Mouse (Mus musculus): ENCODE measurements at regions not wholly inside any gene's neighbourhood (a gene's known extent, or its start where the extent isn't known, plus 50 kb on each side); places are given as distances from the start of the nearest gene placed in this dataset.

DNA sequence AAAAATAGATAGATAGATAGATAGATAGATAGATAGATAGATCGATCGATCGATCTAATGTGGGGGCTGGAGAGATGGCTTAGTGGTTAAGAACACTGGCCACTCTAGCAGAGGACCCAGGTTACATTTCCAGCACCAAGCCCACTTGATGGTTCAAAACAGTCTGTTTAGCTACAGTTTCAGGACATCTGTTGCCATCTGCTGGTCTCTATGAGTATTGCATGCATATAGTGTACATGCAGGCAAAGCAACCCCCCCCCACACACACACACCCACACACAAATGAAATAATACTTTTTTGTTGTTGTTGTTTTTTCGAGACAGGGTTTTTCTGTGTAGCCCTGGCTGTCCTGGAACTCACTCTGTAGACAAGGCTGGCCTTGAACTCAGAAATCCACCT lies 89.8 kb upstream of the Med14 start:
- Histone ChIP-seq H3K9ac (no peak overlapping the region), H3K4me2 (no peak overlapping the region), H3K4me3 (no peak overlapping the region), H3K27ac (no peak overlapping the region), H3K27me3 (no peaks in the 10 kb centered on the region), H3K9me3 (replicated peaks) (no peaks in the 10 kb centered on the region), H3K4me1 (no peaks in the 10 kb centered on the region), H3K36me3 (ENCODE audit: poor library complexity, severe bottlenecking) (no peaks in the 10 kb centered on the region)
- 86% methylated on average over 4 of the region's 4 CpGs for WGBS
- no peak for ATAC-seq

DNA sequence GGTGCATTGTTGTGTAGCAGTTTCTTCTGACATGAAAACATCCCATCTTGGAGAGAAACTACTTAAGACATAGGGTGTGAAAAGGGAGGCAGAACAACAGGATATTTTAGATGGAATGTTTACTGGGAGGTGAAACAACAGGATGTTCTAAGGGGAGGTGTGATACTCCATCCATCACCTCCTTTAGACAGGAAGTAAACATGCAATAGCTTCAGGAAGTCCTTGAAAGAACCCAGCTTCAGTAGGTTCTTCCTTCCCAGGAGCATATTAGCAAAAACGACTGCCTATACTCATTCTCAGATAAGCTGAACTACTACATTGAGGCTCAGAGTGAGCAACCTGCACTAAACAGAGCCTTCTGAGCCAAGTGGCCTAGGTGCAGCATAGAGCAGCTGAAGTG lies 82.6 kb upstream of the Med14 start:
- Histone ChIP-seq H3K27ac (no peak overlapping the region), H3K4me3 (no peak overlapping the region), H3K9ac (no peak overlapping the region), H3K4me1 (peaks cover 8% of the 10 kb centered on the region; the same call in 1 of the 2 replicates), H3K36me3 (ENCODE audit: poor library complexity, severe bottlenecking) (no peaks in the 10 kb centered on the region), H3K27me3 (no peaks in the 10 kb centered on the region), H3K9me3 (replicated peaks) (no peaks in the 10 kb centered on the region), H3K4me2 (no peak overlapping the region)
- 46% methylated on average over 1 of the region's 1 CpGs for WGBS
- no peak for ATAC-seq

DNA sequence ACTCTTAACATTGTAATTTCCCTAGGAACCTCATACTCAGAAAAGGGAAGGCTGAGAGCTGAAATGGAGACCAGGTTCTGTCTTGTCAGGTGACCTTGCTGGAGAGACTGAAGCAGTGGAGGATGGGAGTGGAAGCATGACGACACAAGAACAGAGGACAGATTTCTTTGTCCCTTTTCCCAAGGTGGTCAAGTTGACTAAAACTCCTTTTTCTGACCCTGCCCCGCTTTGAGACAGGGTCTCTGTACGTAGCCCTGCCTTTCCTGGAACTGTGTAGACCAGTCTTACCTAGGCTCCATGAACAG lies 79.1 kb upstream of the Med14 start:
- peaks cover 15% of the 10 kb centered on the region for H3K4me1 ChIP-seq
- 61% methylated on average over 3 of the region's 3 CpGs for WGBS
- H3K27ac ChIP-seq, result peak overlapping the region; percentile 95
- no peak for ATAC-seq
- H3K36me3 ChIP-seq (ENCODE audit: poor library complexity, severe bottlenecking), result no peaks in the 10 kb centered on the region
- no peaks in the 10 kb centered on the region for H3K27me3 ChIP-seq
- H3K4me2 ChIP-seq, result peak overlapping the region; percentile 45
- H3K9me3 ChIP-seq (replicated peaks), result no peaks in the 10 kb centered on the region
- H3K4me3 ChIP-seq, result no peak overlapping the region
- 0 out of 2 replicates have a peak overlapping the region, but pooled peaks have one; percentile 13 for H3K9ac ChIP-seq

GRCm38 (mm10) chrX:12840160-12841020 lies 78.5 kb upstream of the Med14 start:
- H3K9ac ChIP-seq, result peak overlapping the region; percentile 13; the same call in 1 of the 2 replicates
- WGBS, result 20% methylated on average over 25 of the region's 25 CpGs
- ATAC-seq, result peak; percentile 86

GRCm38 (mm10) chrX:12839406-12840159 lies 77.7 kb upstream of the Med14 start:
- no peak overlapping the region for H3K9ac ChIP-seq
- H3K27me3 ChIP-seq, result no peaks in the 10 kb centered on the region
- H3K4me3 ChIP-seq, result peak overlapping the region; percentile 21
- peak overlapping the region; percentile 45 for H3K4me2 ChIP-seq
- H3K27ac ChIP-seq, result peak overlapping the region; percentile 95
- no peaks in the 10 kb centered on the region for H3K36me3 ChIP-seq (ENCODE audit: poor library complexity, severe bottlenecking)
- peaks cover 15% of the 10 kb centered on the region for H3K4me1 ChIP-seq
- 15% methylated on average over 11 of the region's 11 CpGs for WGBS
- H3K9me3 ChIP-seq (replicated peaks), result no peaks in the 10 kb centered on the region
- ATAC-seq, result peak; percentile 83

More at GRCm38 (mm10) chrX:12840160-12841020, 78.5 kb upstream of the Med14 start:
- H3K27ac ChIP-seq, result peak overlapping the region; percentile 95
- peak overlapping the region; percentile 45 for H3K4me2 ChIP-seq
- H3K4me1 ChIP-seq, result peaks cover 15% of the 10 kb centered on the region
- peak overlapping the region; percentile 21 for H3K4me3 ChIP-seq
- H3K36me3 ChIP-seq (ENCODE audit: poor library complexity, severe bottlenecking), result no peaks in the 10 kb centered on the region
- no peaks in the 10 kb centered on the region for H3K27me3 ChIP-seq
- H3K9me3 ChIP-seq (replicated peaks), result no peaks in the 10 kb centered on the region

- H3K9ac ChIP-seq, result no peak overlapping the region
- H3K4me2 ChIP-seq, result no peak overlapping the region
- no peak for ATAC-seq
- H3K4me3 ChIP-seq, result no peak overlapping the region
- peaks cover 15% of the 10 kb centered on the region for H3K4me1 ChIP-seq
- peak overlapping the region; percentile 75 for H3K27ac ChIP-seq
- WGBS, result 13% methylated on average over 1 of the region's 1 CpGs
- H3K27me3 ChIP-seq, result no peaks in the 10 kb centered on the region
- H3K36me3 ChIP-seq (ENCODE audit: poor library complexity, severe bottlenecking), result no peaks in the 10 kb centered on the region
- H3K9me3 ChIP-seq (replicated peaks), result no peaks in the 10 kb centered on the region
These were observed 75.9 kb upstream of the Med14 start for GRCm38 (mm10) chrX:12837821-12838220.

GRCm38 (mm10) chrX:12834681-12835080 lies 72.8 kb upstream of the Med14 start:
- H3K4me1 ChIP-seq, result peaks cover 7% of the 10 kb centered on the region
- no peak overlapping the region for H3K9ac ChIP-seq
- 59% methylated on average over 4 of the region's 4 CpGs for WGBS
- no peaks in the 10 kb centered on the region for H3K9me3 ChIP-seq (replicated peaks)
- no peak overlapping the region for H3K4me3 ChIP-seq
- no peak overlapping the region for H3K27ac ChIP-seq
- no peak overlapping the region for H3K4me2 ChIP-seq
- H3K27me3 ChIP-seq, result no peaks in the 10 kb centered on the region
- no peak for ATAC-seq
- H3K36me3 ChIP-seq (ENCODE audit: poor library complexity, severe bottlenecking), result no peaks in the 10 kb centered on the region

DNA sequence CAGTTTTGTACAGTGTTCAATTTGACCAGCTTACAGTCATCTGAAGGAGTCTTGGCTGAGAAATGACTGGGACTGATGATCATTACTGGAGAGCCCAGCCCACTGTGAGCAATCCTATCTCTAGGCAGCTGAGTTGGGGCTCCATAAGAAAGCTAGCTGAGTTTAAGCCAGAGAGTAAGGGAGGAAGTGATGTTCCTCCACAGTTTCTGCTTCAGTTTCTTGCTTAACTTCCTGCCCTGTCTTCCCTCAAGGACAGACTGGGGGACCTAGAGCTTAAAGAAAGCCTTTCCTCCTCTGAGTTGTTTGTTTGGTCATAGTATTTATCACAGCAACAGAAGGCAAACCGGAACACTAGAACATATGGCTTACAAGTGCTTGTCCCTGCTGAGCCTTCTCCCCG lies 70.8 kb upstream of the Med14 start:
- no peak overlapping the region for H3K9ac ChIP-seq
- no peak overlapping the region for H3K4me2 ChIP-seq
- WGBS, result 89% methylated on average over 2 of the region's 2 CpGs
- ATAC-seq, result no peak
- no peaks in the 10 kb centered on the region for H3K27me3 ChIP-seq
- H3K9me3 ChIP-seq (replicated peaks), result no peaks in the 10 kb centered on the region
- H3K27ac ChIP-seq, result no peak overlapping the region
- no peaks in the 10 kb centered on the region for H3K36me3 ChIP-seq (ENCODE audit: poor library complexity, severe bottlenecking)
- peaks cover 5% of the 10 kb centered on the region for H3K4me1 ChIP-seq
- no peak overlapping the region for H3K4me3 ChIP-seq

GRCm38 (mm10) chrX:12829165-12829564 lies 67.3 kb upstream of the Med14 start:
- Histone ChIP-seq H3K4me1 (no peaks in the 10 kb centered on the region), H3K27me3 (no peaks in the 10 kb centered on the region), H3K27ac (no peak overlapping the region), H3K4me2 (no peak overlapping the region), H3K36me3 (ENCODE audit: poor library complexity, severe bottlenecking) (no peaks in the 10 kb centered on the region), H3K9me3 (replicated peaks) (no peaks in the 10 kb centered on the region), H3K9ac (no peak overlapping the region), H3K4me3 (no peak overlapping the region)
- WGBS, result 72% methylated on average over 3 of the region's 3 CpGs
- ATAC-seq, result no peak

DNA sequence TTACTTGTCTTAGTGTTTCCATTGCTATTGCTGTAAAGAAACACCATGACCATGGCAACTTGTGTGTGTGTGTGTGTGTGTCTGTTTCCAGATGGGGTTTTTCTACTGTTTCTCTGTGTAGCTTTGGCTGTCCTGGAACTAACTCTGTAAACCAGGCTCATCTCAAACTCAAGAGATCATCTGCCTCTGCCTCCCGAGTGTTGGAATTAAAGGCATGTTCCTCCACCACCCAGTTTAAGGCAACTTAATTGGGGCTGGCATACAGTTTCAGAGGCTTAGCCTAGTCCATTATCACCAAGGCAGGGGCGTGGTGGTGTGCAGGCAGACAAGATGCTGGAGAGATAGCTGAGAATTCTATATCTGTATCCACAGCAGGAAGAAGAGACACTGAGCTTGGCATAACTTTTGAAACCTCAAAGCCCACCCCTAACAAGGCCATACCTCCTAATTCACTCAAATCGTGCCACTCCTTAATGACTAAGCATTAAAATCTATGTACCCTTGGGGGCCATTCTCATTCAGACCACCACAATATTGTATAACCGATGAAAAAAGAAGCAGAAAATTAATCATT lies 65.5 kb upstream of the Med14 start:
- no peaks in the 10 kb centered on the region for H3K4me1 ChIP-seq
- no peak overlapping the region for H3K9ac ChIP-seq
- H3K27ac ChIP-seq, result no peak overlapping the region
- no peak overlapping the region for H3K4me3 ChIP-seq
- no peaks in the 10 kb centered on the region for H3K9me3 ChIP-seq (replicated peaks)
- no peaks in the 10 kb centered on the region for H3K36me3 ChIP-seq (ENCODE audit: poor library complexity, severe bottlenecking)
- H3K4me2 ChIP-seq, result no peak overlapping the region
- 81% methylated on average over 4 of the region's 4 CpGs for WGBS
- ATAC-seq, result no peak
- H3K27me3 ChIP-seq, result no peaks in the 10 kb centered on the region

- no peaks in the 10 kb centered on the region for H3K36me3 ChIP-seq (ENCODE audit: poor library complexity, severe bottlenecking)
- no peak overlapping the region for H3K9ac ChIP-seq
- no peak for ATAC-seq
These were observed 64.8 kb upstream of the Med14 start for GRCm38 (mm10) chrX:12826646-12827045.

DNA sequence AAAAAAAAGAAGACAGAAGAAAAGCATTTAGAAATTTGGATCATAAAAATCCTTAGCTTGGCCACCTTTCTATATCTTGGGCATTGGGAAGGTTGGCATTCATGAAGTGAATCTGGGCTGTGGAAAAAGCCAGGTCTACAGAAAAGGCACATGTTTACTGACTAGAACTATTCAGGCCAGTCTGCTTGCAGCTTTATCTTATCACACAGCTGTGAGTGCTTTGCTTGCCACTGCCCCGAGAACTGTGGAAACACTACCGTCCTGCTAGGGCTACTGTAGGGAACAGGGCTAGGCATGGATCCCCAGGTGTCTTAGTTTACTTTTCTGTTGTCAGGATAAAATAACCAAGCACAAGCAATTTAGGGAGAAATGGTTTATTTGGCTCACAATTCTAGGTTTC lies 63.4 kb upstream of the Med14 start:
- no peak overlapping the region for H3K9ac ChIP-seq
- no peak overlapping the region for H3K4me2 ChIP-seq
- no peak overlapping the region for H3K4me3 ChIP-seq
- no peak for ATAC-seq
- 91% methylated on average over 2 of the region's 2 CpGs for WGBS
- no peaks in the 10 kb centered on the region for H3K27me3 ChIP-seq
- 0 out of 2 replicates have a peak, but pooled peaks cover under 1% of the 10 kb centered on the region for H3K36me3 ChIP-seq (ENCODE audit: poor library complexity, severe bottlenecking)
- H3K4me1 ChIP-seq, result no peaks in the 10 kb centered on the region
- no peaks in the 10 kb centered on the region for H3K9me3 ChIP-seq (replicated peaks)
- no peak overlapping the region for H3K27ac ChIP-seq

More at GRCm38 (mm10) chrX:12826646-12827045, 64.8 kb upstream of the Med14 start:
- Histone ChIP-seq H3K4me3 (no peak overlapping the region), H3K27me3 (no peaks in the 10 kb centered on the region), H3K27ac (no peak overlapping the region), H3K4me1 (no peaks in the 10 kb centered on the region), H3K9me3 (replicated peaks) (no peaks in the 10 kb centered on the region), H3K4me2 (no peak overlapping the region)
- 91% methylated on average over 4 of the region's 4 CpGs for WGBS
